Mouse (Mus musculus): ENCODE measurements at regions not wholly inside any gene's neighbourhood (a gene's known extent, or its start where the extent isn't known, plus 50 kb on each side); places are given as distances from the start of the nearest gene placed in this dataset.

- in situ Hi-C loops (cut with MboI; ENCODE audit: low pct_unique_long_range_greater_than_20kb in 1 of 2, low sequenced_read_pairs in 2 of 2, unreplicated experiment in 1 of 2) = loop anchor here in 1 of 2 experiments (25.0 kb wide), 1 partner anchor 552 kb away; no protein-coding TSS in a partner anchor
These were observed 50.3 kb upstream of the Nmu start for GRCm38 (mm10) chr5:76413886-76414285.

GRCm38 (mm10) chr5:76416256-76416655 is 52.7 kb upstream of the Nmu start:
- in situ Hi-C loops (cut with MboI; ENCODE audit: low pct_unique_long_range_greater_than_20kb in 1 of 2, low sequenced_read_pairs in 2 of 2, unreplicated experiment in 1 of 2) = loop anchor here in 1 of 2 experiments (25.0 kb wide), 1 partner anchor 554 kb away; no protein-coding TSS in a partner anchor

- in situ Hi-C loops (cut with MboI; ENCODE audit: low pct_unique_long_range_greater_than_20kb in 1 of 2, low sequenced_read_pairs in 2 of 2, unreplicated experiment in 1 of 2) = loop anchor here in 1 of 2 experiments (25.0 kb wide), 1 partner anchor 555 kb away; no protein-coding TSS in a partner anchor
These were observed 53.5 kb upstream of the Nmu start for GRCm38 (mm10) chr5:76417137-76417536.

GRCm38 (mm10) chr5:76418901-76419823 is 55.6 kb upstream of the Nmu start:
- in situ Hi-C loops (cut with MboI; ENCODE audit: low pct_unique_long_range_greater_than_20kb in 1 of 2, low sequenced_read_pairs in 2 of 2, unreplicated experiment in 1 of 2) = loop anchor here in 1 of 2 experiments (25.0 kb wide), 1 partner anchor 557 kb away; no protein-coding TSS in a partner anchor

GRCm38 (mm10) chr5:76419841-76420240 is 56.3 kb upstream of the Nmu start:
- in situ Hi-C loops (cut with MboI; ENCODE audit: low pct_unique_long_range_greater_than_20kb in 1 of 2, low sequenced_read_pairs in 2 of 2, unreplicated experiment in 1 of 2) = loop anchor here in 1 of 2 experiments (25.0 kb wide), 1 partner anchor 558 kb away; no protein-coding TSS in a partner anchor

GRCm38 (mm10) chr5:76420606-76421005 is 57.0 kb upstream of the Nmu start:
- in situ Hi-C loops (cut with MboI; ENCODE audit: low pct_unique_long_range_greater_than_20kb in 1 of 2, low sequenced_read_pairs in 2 of 2, unreplicated experiment in 1 of 2) = loop anchor here in 1 of 2 experiments (25.0 kb wide), 1 partner anchor 558 kb away; no protein-coding TSS in a partner anchor

- in situ Hi-C loops (cut with MboI; ENCODE audit: low pct_unique_long_range_greater_than_20kb in 1 of 2, low sequenced_read_pairs in 2 of 2, unreplicated experiment in 1 of 2) = loop anchor here in 1 of 2 experiments (25.0 kb wide), 1 partner anchor 561 kb away; no protein-coding TSS in a partner anchor
These were observed 60.0 kb upstream of the Nmu start for GRCm38 (mm10) chr5:76423593-76423992.

- in situ Hi-C loops (cut with MboI; ENCODE audit: low pct_unique_long_range_greater_than_20kb in 1 of 2, low sequenced_read_pairs in 2 of 2, unreplicated experiment in 1 of 2) = no loop called here
These were observed 58.2 kb upstream of the Gm7271 start for GRCm38 (mm10) chr5:76425680-76426079.

GRCm38 (mm10) chr5:76427581-76427980 is 56.3 kb upstream of the Gm7271 start:
- in situ Hi-C loops (cut with MboI; ENCODE audit: low pct_unique_long_range_greater_than_20kb in 1 of 2, low sequenced_read_pairs in 2 of 2, unreplicated experiment in 1 of 2) = no loop called here

GRCm38 (mm10) chr5:76429441-76429840 is 54.4 kb upstream of the Gm7271 start:
- in situ Hi-C loops (cut with MboI; ENCODE audit: low pct_unique_long_range_greater_than_20kb in 1 of 2, low sequenced_read_pairs in 2 of 2, unreplicated experiment in 1 of 2) = no loop called here

GRCm38 (mm10) chr5:76433623-76434022 is 50.2 kb upstream of the Gm7271 start:
- in situ Hi-C loops (cut with MboI; ENCODE audit: low pct_unique_long_range_greater_than_20kb in 1 of 2, low sequenced_read_pairs in 2 of 2, unreplicated experiment in 1 of 2) = no loop called here
